Mouse (Mus musculus) megakaryocyte progenitor cell, adult 5-6 weeks (primary cell): ENCODE measurements around the gene Tcp11l1. TPM values are rescaled to one million over a fixed set of nuclear protein-coding genes. Genes with fewer than 3 reads are reported as not detected.
A peak's percentile ranks its signal among the peaks of the same experiment; 100 is the strongest.

ENCODE experiments used
- ATAC-seq: replicated peaks from 2 replicates; pipeline ENCODE4 v1.8.0; 2016; ENCODE audit warnings: mild to moderate bottlenecking, moderate TSS enrichment, inconsistent platforms; ENCODE audit not compliant: poor library complexity
- total RNA-seq, 2 experiments: library from RNA; stranded (forward) in 1 of 2; stranded (reverse) in 1 of 2; fragments of 157-497, 149-512 nt in 1 of 2; fragments of 200-1000 nt in 1 of 2; gene quantifications; 2 replicates each; pipeline versions ENCODE4 v1.2.3 to v1.2.4; 2015 to 2017

Tcp11l1 gene
- total RNA-seq, 2 experiments from 2014 or later: 9.0 to 15.8 TPM

DNA sequence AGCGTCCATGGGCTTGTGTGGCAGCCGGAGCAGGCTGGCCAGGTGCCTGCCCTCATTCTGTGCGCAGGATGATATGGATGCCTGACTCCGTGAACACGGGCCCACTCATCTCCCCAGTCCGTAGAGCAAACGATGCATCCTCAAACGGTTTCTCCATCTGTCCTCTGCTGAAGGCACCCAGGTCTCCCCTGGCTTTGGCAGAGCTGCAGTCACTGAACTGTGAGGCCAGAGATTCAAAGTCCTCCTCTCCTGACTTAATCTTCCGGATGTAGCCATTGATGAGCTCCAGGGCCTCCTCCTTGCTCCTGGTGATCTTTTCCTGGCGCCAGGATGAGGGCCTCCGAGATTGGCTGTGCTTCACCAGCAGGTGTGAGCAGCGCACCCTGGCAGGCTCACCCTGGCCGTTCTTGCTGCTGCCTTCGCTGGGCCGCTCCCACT lies 2.3 kb upstream of the Tcp11l1 start:
- no peak for ATAC-seq

DNA sequence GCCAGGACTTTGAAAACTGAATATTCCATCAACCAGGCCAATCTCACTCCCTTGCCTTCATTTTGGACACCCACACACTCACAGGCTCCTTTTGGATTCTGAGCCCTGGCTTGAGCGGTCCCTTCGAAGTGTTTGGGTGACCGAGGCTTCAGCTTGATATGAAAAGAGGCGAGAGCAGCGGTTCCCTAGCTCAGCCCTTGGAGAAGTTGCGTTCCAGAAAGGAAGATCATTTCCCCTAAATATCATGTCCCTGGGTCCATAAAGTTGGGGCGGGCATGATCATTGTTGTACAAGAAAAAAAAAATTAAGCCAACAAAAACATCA lies 479 bp upstream of the Tcp11l1 start:
- ATAC-seq: peak; percentile 38

DNA sequence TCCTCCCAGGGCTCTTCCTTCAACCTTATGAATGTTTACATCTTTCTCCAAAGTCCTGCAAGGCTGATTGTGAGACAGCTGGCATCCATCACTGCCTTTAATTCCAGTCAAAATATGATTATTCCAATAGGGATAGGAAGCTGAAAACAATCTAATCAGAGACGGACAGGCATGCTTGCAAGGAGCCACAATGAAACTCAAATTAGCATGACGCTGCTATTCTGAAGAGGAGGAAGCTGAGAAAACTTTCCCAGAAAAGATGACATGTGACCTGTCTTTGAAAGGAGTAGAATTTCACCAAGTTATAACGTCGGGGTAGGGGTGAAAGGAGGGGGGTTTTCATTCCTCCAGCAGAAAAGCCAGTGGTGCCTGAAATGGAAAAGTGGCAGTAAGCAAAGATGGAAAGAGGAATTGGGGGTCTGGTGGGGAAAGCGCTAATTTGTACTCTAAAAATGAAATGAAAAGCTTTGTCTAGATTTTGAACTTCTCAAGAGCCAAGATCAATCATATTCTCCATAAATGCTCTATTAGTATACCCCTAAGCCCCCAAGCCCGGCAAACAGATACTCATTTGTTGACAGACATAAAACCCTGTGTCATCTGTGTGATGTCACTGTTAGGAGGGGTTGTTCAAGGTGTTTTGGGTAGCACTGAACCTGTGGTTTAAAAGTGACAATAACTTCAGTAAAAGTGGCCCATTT lies 1.1 kb downstream of the Tcp11l1 start:
- peak; percentile 15; the same call in 1 of the 2 replicates for ATAC-seq

DNA sequence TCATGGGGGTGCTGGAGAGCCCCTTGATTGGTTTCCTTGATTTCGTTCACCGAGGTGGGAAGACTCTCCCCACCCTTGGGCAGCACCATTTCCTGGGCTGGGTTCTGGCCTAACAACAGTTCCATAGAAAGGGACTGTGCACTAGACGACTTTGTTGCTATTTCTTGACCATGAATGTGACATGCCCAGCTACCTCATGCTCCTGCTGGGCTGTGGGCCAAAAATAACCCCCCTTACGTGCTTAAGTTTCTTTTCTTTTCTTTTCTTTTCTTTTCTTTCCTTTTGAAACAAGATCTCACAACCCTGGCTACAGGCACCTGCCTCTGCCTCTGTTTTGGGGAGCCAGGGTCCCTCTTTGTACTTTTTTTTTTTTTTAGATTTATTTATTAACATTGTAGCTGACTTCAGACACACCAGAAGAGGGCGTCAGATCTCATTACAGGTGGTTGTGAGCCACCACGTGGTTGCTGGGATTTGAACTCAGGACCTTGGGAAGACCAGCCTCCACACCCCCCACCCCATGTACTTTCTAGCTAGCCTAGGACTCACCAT lies 2.1 kb downstream of the Tcp11l1 start:
- no peak for ATAC-seq

DNA sequence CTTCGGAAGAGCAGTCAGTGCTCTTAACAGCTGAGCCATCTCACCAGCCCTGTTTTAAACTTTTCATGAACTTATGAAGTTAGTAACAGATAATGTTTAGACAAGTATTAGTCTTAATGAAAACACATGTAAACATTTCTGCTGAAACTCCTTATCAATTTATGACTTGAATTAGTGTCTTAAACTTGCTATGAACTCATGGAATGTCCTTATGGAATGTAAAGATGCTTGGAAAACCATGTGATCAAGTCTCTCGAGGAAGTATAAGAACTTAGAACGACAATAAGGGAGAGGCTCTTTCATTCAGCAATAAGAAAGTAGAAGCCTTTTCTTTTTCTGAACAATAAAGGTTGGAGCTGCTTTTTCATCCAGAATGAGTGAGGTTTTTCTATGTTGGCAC lies 7.6 kb downstream of the Tcp11l1 start:
- no peak for ATAC-seq

DNA sequence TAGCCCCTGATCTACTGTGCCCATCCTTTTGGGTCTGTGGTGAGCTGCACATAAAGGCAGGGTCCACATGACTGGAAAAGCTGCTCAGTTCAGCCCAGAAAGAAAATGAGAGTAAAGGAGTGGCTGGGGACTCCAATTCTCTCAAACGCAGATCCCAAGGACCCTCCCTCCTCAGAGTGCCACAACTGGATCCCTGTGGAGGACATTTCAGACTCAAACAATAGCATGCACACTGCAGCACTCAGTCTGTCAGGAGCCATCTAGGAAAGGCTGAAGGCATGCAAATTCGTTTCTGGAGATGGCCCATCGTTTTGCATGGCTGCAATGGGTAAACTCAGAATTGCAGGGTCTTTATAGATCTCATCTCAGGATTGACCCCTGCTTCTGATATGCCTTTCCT lies 8.8 kb downstream of the Tcp11l1 start:
- no peak for ATAC-seq

DNA sequence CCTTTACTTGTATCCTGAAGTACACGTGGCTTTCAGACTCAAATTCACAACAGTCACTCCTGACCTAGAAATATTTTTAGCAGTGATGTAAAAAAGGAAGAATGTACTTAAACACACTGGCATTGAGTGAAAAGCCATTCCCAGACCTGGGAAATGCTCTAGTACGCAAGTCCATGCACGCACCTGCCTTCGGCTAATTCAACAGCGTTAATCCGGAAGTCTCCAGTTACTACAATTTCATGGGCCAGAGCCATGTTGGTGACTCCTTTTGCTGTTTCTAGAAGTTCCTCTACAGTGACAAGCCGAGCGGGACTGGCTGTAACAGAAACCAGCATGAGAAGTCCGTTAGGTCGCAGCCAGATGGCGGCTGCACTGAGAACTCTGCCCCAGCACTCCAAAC lies 12.3 kb downstream of the Tcp11l1 start:
- no peak for ATAC-seq

DNA sequence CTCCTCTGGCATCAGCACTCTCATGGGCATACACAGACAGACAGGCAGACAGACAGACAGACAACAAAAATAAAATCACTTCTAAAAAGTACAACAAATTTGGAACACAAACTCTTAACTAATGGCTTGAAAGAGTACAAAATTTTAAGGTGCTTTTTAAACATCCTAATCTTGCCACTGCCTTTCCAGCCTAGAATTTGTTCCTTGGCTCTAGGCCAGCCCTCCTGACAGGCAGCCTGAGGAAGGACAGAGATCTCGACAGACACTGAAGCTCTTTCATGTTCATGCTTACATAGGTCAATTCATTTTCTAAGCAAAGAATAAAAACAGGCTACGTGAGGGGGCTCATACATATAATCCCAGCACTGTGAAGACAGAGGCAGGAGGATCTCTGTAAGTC lies 19.4 kb downstream of the Tcp11l1 start:
- ATAC-seq: no peak

DNA sequence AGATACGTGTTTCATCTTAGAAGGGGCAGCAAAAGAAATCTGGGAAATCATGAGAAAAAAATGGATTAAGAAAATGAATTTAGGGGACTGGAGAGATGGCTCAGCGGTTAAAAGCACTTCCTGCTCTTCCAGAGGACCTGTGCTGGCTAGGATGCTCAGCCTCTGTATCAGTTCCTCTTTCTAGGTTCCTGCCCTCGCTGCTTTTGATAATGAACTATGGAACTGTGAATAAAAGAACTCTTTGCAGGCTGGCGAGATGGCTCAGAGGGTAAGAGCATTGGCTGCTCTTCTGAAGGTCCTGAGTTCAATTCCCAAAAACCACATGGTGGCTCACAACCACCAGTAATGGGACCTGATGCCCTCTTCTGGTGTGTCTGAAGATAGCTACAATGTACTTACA lies 21.2 kb downstream of the Tcp11l1 start:
- peak; percentile 63 for ATAC-seq

DNA sequence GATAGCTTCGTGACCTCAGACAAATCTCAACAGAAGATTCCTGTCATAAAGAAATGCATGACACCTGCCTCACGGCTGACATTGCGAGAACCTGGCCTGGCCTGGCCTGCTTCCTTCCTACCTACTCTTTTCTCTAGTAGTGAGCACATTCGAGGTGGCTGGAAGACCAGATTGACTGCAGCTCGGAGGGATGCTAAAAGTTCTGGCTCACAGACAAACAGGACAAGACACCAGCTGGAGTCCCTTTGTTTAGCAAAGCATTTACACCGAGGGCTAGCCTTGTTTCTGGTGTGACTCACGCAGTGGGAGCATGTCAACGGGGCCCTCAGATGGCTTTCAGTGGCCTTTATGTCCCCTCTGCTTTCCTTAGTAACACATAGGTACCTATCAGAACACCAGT lies 23.2 kb downstream of the Tcp11l1 start:
- no peak for ATAC-seq

DNA sequence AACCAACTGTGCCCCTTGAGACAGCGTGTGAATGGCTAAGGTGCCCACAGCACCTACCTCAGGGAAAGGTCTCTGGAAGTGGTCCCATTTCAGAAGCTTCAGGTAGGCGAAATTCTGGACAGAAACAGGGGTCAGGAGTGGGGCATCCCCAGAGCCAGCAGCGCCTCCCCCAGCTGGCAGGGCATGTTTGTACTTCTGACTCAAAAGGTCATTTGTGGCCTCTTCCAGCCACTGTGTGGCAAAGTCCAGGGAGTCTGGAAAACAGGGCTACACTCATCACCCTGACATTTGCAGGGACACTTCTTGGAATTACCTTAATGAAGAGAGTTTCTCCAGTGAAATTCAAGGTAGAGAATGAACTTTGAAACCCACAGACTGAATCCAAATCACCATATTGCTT lies 23.6 kb downstream of the Tcp11l1 start:
- no peak for ATAC-seq

DNA sequence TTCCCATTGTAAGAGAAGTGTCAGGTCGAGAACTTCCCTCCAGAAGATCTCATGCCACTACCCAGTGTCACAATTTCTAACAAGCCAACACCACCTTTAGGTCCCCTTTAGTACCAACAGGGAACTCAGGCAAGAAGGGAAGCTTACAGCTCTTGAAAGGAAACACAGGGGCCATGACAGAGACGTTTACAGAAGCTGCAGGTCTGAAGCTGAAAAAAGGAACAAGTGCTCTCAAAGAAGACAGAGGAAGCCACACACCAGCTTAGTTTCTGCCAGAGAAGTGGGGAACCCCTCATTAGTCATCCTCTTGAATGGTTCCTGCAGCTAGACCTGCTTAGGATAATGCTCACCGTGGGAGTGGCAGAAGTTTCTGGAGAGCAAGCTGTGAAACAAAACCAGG lies 24.7 kb downstream of the Tcp11l1 start:
- peak; percentile 81 for ATAC-seq

DNA sequence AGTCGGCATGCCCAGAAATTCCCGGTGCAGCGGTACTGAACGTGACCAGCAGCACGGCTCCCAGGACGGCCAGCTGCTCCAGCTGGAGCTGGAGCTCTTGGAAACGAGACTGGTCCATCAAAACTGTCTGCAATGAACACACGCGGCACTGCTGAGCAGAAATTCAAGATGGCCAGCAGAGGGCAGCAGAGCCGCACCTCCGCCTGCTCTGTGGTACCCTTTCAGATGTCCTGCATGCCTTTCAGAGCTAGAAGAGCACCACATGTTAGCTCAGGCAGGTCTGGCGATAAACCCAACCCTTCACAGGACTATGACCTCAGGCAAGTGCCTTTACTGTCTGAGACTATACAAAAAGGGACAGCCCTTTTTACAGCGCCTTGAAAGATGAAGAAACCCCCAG lies 26.6 kb downstream of the Tcp11l1 start:
- peak; percentile 89 for ATAC-seq

DNA sequence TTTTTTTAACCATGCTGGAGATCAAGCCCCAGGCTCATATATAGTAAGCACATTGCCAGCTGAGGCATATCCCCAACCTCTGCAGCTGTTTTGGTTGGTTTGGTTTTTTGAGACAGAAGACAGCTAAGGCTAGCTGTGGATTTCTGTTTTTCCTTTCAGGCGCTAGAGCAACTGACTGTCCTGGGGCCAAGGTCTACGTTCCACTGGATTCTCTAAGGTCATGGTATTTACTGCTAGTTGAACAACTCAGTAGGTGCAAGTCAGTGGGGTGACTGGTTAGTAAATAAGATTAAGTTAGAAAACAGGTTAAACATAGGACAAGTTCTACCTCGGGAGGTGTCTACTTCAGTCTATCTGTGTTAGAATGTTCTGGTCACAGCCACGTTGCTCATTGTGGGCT lies 27.2 kb downstream of the Tcp11l1 start:
- ATAC-seq: no peak

DNA sequence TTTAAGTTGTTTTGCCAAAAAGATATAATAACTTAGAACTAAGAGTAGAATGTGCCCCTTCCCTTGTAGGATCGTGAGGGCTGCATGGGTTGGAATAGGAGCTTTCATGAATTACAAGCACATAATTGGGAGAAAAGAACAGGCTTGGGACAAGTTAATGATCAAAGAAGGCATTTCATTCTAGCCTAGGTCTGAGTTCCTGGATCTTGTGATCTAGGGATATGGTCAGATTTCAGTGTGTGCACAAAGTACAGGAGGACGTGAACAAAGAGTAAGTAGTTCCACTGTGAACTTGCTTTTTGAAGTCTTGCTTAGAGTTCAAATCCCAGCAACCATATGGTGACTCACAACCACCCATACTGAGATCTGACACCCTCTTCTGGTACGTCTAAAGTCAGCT lies 34.6 kb downstream of the Tcp11l1 start:
- ATAC-seq: no peak

DNA sequence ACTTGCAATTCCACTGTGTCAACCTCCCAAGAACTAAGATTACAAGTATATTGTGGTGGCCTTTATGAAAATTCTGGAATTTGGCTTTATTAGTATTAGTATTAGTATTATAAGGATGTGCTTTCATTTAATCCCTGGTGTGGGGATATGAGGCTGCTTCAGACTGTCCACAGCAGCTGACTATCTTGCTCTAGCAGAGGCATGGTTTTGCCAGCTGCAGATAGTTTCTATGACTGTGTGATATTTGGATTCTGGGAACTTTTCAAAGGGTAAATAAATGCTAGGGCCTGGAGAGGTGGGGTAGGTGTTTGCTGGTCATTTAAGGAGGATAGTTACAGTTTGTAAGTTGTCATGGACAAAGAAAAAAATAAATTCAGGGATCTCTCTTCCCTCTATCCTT lies 40.2 kb downstream of the Tcp11l1 start:
- ATAC-seq: no peak

DNA sequence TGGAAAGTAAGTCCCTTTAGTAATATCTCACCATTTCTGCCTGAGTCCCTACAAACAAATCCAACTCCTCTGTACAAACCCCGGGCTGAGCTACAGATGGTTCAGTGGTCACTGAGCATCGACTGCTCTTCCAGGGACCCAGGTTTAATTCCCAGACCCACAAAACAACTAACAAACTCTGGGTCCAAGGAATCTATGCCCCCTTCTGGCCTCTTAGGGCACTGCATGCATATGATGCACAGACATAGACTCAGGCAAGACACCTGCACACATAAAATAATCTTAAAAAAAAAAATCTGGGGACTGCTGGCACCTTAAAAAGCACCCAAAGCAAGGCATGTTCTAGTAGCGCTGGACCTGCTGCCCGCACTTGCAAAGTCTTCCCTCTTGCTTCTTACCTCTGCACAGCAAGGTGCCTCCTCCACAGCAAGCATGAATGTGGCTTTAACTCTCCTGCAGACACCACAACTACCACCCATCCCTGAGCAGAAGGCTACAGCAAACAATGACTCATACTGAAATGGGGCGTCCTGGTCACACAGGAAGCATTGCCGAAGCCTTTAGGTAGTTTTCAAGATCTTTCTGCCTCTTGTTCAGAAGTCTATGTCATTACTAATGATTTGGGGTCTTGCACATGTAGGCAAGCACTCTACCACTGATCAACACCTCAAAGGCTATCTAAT lies 42.7 kb downstream of the Tcp11l1 start:
- ATAC-seq: 0 out of 2 replicates have a peak, but pooled peaks have one; percentile 29

DNA sequence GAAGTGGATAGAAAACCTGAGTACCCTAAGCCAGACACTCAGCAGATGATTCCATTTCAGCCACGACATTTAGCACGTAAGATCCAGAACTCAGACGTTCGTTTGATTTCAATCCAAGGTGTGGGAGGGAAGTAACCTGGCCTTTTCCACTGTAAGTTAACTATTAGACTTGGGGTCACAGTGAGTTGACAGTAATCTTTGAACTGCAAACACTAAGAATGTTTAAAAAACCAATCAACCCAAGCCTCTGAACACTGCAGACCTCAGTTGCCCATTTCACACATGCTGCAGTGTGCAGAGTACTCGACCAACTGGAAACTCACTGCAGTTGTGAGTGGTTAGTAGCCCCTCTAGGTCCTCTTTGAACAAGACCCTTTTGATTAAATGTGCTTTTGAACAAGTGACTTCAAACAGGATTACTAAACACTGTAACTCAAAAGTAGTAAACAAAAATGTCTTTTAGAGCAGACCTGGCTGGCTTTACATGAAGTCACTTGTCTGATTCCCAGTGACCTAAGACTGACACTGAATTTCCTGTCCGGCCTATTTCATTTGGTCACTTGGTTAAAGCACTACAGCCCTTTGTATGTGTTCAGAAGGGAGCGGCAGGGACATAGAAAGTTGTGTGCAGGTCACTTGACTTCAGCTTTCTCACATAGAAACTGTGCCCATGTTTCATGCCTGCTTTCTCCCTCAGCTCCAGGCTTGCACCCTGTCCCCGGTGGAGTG lies 48.4 kb downstream of the Tcp11l1 start:
- no peak for ATAC-seq

DNA sequence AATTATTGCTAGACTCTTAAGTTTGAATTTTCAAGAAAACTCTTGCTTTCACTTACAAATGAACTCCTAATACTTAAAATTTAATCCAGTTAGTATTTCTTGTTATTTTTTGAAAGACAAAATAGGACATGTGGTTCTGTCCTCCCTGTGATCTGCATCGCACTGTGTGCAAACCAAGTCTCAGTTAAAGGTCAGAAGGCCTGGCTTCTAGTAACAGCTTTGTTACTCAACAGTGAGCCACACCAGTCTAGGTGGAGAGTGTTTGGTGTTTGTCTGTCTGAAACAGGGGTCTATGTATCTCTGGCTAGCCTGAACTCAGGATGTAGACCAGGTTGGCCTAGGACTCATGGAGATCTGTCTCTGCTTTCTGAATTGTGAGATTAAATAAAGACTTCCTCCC lies 53.3 kb downstream of the Tcp11l1 start:
- ATAC-seq: no peak

DNA sequence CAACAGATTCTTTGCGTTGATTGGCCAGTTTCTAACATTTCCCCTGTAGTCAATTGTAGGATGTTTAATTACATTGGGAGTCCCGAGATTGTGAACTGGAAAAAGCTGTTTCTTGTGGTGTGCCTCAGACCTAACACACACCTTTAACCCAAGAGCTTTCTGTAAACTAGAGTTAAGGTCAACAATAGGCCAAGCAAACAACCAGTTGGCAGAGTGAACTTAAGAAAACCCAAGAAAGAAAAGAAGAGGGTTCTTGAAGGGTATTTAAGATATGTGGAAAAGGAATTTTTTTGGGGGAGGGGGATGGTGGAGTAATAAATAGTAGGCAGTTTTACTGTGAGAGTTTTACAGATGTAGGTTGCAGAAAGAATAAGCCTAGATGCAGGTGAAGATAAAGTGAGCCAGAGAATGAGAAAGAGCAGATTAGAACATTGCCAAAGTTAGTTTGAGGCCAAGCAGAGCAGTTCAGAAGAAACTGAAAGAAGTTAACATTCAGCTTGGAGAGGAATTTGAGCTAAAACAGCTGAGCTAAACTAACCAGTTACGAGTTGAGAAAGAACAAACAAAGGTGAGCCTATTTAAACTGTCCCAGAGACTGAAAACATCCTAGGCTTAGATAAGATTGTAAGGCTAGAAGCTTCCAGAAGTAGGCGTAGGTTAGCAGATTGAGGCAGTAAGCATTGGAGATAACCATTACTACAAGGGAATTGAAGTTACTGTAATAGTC lies 95.8 kb downstream of the Tcp11l1 start:
- ATAC-seq: no peak

DNA sequence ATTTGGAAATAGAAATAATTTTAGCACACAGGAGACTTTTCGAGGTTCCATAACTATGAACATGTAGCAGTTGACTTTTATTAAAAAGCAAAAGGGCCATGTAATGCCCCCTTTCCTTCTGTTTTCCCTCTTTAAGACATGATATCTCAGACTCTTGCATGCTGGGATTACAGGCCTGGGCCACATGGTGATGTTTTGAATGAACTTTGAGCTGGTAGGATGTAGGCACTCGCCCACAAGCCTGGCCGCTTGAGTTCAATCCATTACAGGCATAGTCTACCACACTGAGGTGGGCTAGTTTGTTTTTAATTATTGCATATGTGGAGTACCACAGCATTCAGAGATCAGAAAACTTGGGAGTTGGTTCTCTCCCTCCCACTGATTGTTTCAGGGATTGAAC lies 97.2 kb downstream of the Tcp11l1 start:
- no peak for ATAC-seq
